Mouse (Mus musculus): Measurements from ENCODE around the gene Procr.

DNA sequence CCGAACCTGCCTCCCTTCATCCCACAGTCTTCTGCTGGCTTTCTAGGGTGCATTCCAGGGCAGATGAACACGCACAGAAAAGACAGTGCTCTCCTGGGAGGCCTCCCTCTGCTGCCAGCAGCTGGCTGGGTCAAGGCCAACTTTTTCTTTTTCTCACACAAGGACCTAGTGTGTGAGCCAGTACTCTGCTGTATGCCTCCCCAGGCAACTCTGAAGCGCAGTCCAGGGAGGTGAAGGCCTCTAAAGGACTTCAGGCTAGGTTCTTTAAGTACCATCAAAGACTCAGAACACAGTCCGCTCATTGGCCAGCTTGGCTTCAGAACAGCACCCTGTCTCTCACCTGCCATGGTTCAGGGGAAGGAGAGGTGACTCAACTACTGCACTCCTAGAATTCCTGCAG, 43.7 kb upstream of the Procr start:
- TF ChIP-seq CTCF (IDR thresholded peaks at IDR 0.05; ENCODE audit: extremely low read depth, insufficient read depth, insufficient read length, insufficient replicate concordance) (no peak), POLR2A (IDR thresholded peaks at IDR 0.05; ENCODE audit: low read depth, low read length) (no peak)

Data from spleen, adult 2 months (tissue).